Mouse (Mus musculus): ENCODE measurements around the gene Tm4sf5.

DNA sequence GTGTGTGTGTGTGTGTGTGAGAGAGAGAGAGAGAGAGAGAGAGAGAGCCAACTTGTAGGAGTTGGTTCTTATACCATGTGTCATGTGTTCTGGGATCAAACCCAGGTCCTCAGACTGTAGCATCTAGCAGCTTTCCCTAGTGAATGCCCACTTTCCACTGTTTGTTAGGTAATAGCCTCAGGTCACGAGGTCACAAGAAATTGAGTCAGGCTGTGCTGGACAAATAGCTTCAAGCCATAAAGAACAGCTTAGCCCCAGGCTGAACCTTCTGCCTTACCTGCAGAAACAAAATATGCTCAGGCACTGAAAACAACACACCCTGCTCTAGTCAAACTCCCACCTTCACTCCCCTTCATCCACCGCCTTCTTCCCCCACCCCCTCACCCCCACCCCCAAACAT, 6.2 kb downstream of the Tm4sf5 start:
- TF ChIP-seq CTCF (IDR thresholded peaks at IDR 0.05; ENCODE audit: extremely low read depth, insufficient read length, insufficient replicate concordance, low read depth, low read length) (no peak), POLR2A (IDR thresholded peaks at IDR 0.05; ENCODE audit: low read depth, low read length) (no peak)
